Mouse (Mus musculus) myocyte (in vitro differentiated cells): Measurements from ENCODE around the gene Atp6ap1l.

ENCODE experiments used
- E2F4 ChIP-seq: IDR thresholded peaks from one replicate; pipeline ENCODE4 v1.6.1; 2011; ENCODE audit warnings: mild to moderate bottlenecking, control low read depth, moderate library complexity; ENCODE audit not compliant: insufficient read depth
- MAX ChIP-seq: IDR thresholded peaks from one replicate; pipeline ENCODE4 v1.6.1; 2011; ENCODE audit warnings: low read depth, mild to moderate bottlenecking, control low read depth
- MYOG ChIP-seq, 3 experiments: IDR thresholded peaks; one replicate each; pipeline ENCODE4 v1.6.1; 2011; ENCODE audit warnings: control low read depth in 2 of 3, low read depth in 2 of 3, mild to moderate bottlenecking in 2 of 3; ENCODE audit not compliant: insufficient read length in 2 of 3, control insufficient read depth in 1 of 3, insufficient read depth in 1 of 3
- POLR2A ChIP-seq: IDR thresholded peaks from one replicate; pipeline ENCODE4 v1.6.1; 2011; ENCODE audit warnings: low read depth, mild to moderate bottlenecking, control low read depth, moderate library complexity; ENCODE audit not compliant: insufficient read length
- POLR2AphosphoS2 ChIP-seq: IDR thresholded peaks from one replicate; pipeline ENCODE4 v1.6.1; 2011; ENCODE audit warnings: low read depth, control low read depth; ENCODE audit not compliant: insufficient read length
- TCF12 ChIP-seq: IDR thresholded peaks from one replicate; pipeline ENCODE4 v1.6.1; 2011; ENCODE audit warnings: mild to moderate bottlenecking, control low read depth; ENCODE audit not compliant: poor library complexity, insufficient read depth, severe bottlenecking
- USF1 ChIP-seq: IDR thresholded peaks from one replicate; pipeline ENCODE4 v1.6.1; 2011; ENCODE audit warnings: low read depth, mild to moderate bottlenecking, control low read depth, moderate library complexity

GRCm38 (mm10) chr13:90844191-90844590, 61.0 kb downstream of the Atp6ap1l start:
- no peak for TF ChIP-seq POLR2A
- TF ChIP-seq E2F4 = no peak
- TF ChIP-seq MAX = no peak
- no peak for TF ChIP-seq MYOG (IDR thresholded peaks at IDR 0.05; ENCODE audit: control insufficient read depth in 1 of 3, insufficient read depth in 1 of 3, insufficient read length in 2 of 3, low read depth in 2 of 3)
- TF ChIP-seq USF1 = no peak
- TF ChIP-seq TCF12 = no peak
- no peak for TF ChIP-seq POLR2AphosphoS2
